Mouse (Mus musculus) left cerebral cortex, postnatal 36 days (tissue): ENCODE results near the gene Tmem132c. TPM values are rescaled to one million over a fixed set of nuclear protein-coding genes. Genes with fewer than 3 reads are reported as not detected.

Experiments
- DNase-seq, 2 experiments: peaks; one replicate each; pipeline ENCODE4 v3.0.0; 2021 to 2022; ENCODE audit warnings: low spot score in 2 of 2, mixed read lengths in 1 of 2
- intact Hi-C: fragments of 180-260 bp; cut with DNase I; formaldehyde crosslinking; loops from one replicate; pipeline ENCODE4 v1.15.1; 2025
- total RNA-seq, 2 experiments: library from RNA; stranded (reverse); gene quantifications; 2 replicates each; pipeline ENCODE4 v1.2.3; 2021

Gene Tmem132c
- total RNA-seq, 2 experiments from 2014 or later: 6.0 to 6.8 TPM

DNA sequence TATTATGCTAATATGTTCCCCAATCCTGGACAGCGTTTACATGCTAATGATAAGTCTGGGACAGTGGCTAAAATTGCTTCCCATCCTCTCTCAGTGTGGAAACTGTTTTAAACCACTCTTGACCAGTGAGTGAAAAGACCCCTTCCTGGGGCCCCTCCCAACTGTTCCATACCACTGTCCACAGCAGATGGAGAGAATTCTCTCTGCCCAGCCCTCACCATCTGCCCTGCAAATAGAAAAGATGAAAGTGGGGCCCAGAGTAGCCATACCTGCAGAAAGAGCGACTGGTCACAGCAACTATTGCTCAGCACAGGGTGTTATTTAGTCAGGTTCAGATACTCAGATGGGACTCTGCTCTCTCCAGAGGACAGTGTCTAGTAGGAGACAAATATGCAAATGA, 306.5 kb downstream of the Tmem132c start:
- intact Hi-C loops: no loop called here
- DNase-seq: no peak

DNA sequence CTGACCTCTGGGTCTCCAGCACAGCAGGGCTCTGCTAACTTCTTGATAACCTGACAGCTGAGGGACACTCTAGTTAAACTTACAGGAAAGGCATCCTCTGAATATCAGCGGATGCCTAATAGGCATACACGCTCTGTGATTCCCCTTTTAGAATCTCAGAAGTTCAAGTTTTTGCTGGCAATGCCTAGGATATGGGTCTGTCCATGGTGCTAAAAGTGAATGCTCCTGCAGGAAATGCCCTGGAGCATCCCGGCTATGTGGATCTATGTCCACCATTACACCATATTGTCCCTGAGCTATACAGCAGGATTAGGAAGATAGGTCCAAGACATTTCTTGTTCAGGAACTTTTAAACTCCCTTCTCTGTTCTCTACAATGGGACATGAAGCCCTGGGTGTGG, 319.5 kb downstream of the Tmem132c start:
- intact Hi-C loops: no loop called here
- DNase-seq: no peak

DNA sequence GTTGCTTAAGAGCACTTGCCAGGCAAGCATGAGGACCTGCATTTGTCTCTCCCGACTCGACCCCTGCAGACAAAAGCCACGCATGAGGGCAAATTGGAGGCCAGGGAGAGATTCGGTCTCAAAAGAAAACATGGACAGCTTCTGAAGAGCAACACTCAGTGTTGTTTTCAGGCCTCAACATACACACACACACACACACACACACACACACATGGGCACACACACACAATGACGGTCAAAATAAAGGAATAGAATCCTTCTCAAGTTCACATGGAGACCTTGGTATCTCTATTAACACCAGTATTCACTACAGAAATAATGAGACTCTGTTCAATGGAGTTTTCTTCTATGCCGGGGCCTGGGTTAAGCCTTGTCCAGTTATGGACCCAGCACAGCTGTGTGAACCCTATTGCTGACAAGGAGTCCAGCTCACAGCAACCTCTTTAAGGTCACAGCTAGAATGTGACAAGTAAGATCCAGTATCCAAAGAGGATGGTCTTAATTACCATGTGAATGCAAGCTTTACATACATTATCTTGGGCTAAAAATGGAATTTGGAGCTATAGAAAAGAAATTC, 325.6 kb downstream of the Tmem132c start:
- intact Hi-C loops: no loop called here

DNA sequence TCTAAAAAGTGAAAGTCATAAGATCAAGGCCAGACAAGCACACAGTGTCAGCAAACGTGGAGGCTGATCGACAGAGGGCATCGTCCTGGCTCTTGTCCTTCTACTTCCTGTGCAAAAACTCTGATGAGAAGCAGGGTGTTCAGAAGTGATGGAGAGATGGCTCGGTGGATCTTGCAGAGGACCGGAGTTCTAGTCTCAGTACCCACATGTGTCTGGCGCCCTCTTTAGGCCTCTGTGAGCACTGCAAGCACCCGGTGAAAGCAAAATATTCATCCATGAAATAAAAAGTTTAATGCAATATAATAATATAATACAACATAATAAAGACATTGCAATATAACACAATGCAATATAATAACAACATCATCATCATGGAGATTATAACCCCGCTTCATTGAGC, 335.8 kb downstream of the Tmem132c start:
- no peak for DNase-seq
- intact Hi-C loops: no loop called here

More for the DNA sequence above, 325.6 kb downstream of the Tmem132c start:
- no peak for DNase-seq

DNA sequence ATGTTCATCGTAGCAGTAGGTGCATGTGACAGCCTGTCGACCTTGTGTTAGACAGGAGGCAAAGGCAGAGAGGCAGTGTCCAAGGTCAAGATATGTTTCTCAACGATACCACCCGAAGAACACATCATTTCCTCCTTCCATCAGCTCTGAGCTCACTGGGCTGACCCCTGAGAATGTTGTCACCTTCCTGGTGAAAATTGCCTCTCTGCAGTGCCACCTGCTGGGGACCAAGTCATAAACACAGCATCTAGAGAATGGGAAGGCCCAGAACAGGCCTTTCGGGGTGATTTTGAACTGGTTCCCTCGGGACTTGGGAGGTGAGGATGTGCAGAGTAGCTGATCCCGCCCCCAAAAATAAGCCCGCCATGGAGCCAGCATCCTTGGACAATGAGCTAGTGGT, 342.1 kb downstream of the Tmem132c start:
- DNase-seq: no peak
- intact Hi-C loops: loop anchor here (5.0 kb wide), 1 partner anchor 336 kb away; no protein-coding TSS in a partner anchor

DNA sequence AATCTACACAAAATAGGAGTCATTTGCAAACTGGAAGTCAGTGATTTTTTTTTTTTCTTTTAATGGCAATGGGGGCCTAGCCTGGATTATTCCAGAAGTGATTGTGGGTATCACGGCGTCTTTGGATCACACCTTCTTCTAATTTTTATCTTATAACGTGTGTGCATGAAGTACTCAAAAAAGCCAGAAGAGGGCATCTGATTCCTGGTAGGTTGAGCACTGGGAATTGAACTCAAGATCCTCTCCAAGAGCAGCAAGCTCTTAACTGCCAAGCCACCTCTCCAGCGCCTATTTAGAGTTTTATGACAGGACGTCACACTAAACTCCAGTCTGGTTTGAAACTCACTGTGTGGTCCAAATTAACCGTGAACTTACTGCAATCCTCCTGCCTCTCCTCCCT, 346.2 kb downstream of the Tmem132c start:
- intact Hi-C loops: no loop called here
- DNase-seq: no peak

DNA sequence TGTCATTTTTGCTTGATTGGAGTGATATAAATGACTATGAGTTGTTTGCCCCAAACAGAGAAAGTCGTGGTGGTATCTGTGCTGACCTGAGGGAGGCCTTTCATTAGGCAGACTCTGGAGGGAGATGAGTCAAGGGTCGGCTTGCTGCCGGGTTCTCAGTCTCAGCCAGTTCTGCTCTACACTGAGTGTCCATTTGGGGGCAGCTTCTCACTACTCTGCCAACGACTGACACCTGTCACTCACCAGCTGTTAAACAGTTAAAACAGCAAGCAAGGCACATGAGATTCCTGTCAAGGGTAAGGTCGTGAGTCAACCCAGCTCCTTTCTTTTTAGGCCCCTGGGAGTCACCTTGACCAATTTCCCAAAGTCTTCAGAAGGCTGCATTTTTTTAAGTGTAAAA, 350.8 kb downstream of the Tmem132c start:
- DNase-seq: no peak
- intact Hi-C loops: loop anchor here (5.0 kb wide), 1 partner anchor 845 kb away; no protein-coding TSS in a partner anchor

DNA sequence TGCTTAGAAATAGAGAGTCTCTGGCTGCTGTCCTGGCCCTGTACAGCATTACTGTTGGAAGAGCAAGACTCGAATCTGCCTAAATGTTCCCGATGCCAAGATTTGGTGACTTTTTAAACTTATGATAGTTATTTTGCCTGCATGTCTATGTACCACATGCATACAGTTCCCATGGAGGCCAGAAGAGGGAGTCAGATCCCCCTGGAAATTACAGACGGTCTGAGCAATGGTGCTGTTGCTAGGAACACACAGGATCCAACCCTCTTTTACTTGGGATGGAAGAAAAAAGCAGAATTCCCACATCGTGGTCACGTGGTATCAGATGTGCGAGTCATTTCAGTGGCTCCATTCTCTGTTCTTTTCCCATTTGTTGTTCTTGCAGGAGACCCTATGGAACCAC, 351.2 kb downstream of the Tmem132c start:
- no peak for DNase-seq
- intact Hi-C loops: loop anchor here (5.0 kb wide), 1 partner anchor 844 kb away; no protein-coding TSS in a partner anchor

DNA sequence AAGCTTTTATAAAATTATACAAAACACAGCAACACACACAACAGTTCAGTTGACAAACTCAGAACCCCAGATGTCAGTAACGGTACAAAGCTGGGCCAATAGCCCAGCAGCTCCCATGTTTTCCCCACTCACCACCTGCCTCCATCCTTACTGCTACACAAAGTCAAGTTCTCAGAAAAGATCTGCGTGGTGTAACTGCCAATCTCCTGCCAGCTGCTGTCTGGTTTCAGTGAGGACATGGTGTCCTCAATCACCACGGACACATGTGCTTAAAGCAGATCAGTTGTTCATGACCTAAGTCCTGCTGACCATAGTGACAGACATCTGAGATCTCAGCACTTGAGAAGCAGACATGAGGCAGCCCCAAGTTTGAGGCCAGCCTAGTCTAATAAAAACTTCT, 354.1 kb downstream of the Tmem132c start:
- DNase-seq: no peak
- intact Hi-C loops: no loop called here

DNA sequence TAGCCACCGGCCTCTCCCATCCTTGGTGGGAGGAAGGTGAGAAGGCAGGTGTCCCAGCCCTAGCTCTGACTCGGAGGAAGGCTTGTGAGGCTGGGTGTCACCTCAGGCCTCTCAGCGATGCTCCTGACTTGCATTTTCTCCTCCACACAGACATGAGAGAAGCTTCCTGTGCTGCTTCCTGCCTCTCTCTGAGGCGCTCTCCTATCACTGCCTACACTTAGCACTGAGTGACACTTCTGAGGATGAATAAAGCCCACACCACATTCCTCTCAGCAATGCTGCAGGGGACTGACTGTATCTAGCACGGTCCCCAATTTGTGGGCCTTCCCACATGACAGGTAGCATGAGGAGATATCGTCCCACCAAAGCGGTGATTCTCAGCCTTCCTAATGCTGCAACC, 355.3 kb downstream of the Tmem132c start:
- intact Hi-C loops: no loop called here
- DNase-seq: no peak

DNA sequence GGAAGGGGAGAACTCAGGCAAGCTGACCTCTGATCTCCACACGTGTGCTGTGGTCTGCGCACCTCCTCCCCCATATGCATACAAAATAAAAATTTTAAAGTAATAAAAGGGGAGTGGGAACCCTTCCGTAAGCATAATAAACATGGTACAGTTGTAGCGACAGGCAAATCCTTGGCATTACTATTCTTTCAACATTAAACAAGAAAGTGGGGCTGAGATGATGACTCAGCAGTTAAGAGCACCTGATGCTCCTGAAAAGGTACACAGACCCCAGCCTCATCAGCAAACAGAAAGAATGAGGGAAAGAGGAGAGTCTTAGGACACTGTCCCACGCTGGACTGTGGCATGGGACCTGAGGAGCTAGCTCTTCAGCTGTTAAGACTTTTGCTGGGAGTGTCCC, 361.4 kb downstream of the Tmem132c start:
- DNase-seq: no peak
- intact Hi-C loops: no loop called here

DNA sequence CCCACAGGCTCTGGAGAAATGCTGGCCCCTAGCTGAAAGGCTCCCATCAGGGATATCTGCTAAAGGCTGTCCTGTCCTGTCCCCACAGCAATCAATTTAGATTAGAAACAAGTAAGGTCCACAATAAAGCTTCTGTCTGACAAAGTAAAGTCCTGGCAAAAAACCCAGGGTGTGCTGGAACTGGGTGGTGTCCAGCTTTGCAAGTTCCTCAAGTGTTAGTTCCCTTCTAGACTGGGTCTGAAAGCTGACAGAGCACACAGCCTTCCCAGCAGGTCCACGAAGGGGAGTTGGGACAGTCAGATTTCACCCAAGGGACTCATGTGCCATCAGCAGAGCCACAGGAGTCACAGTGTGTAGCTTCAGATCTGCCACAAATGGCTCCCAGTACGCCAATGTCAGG, 365.9 kb downstream of the Tmem132c start:
- intact Hi-C loops: no loop called here
- DNase-seq: no peak

DNA sequence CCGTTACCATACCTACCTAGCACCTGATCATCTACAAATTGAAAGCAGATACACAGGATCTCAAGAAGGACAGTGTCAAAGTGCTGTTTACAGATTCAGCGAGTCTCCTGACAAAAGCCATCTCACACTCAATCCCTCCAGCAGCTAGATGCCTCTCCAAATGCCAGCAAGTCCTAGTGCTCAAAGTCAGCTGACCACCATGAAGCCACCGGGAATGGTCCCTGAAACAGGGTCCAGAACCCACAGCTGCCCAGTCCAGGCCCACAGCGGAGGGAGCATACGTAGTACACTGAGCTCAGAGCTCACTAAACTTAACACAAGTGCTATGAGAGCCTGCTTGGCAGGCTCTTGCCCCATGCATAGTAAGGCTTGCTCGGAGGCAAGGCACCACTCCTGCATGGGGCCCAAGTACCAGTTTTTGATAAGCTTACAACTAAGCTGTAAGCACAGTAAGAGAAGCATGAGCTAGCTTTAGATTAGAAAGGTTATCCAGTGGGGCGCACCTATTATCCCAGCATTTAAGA, 367.6 kb downstream of the Tmem132c start:
- DNase-seq: no peak
- intact Hi-C loops: no loop called here

DNA sequence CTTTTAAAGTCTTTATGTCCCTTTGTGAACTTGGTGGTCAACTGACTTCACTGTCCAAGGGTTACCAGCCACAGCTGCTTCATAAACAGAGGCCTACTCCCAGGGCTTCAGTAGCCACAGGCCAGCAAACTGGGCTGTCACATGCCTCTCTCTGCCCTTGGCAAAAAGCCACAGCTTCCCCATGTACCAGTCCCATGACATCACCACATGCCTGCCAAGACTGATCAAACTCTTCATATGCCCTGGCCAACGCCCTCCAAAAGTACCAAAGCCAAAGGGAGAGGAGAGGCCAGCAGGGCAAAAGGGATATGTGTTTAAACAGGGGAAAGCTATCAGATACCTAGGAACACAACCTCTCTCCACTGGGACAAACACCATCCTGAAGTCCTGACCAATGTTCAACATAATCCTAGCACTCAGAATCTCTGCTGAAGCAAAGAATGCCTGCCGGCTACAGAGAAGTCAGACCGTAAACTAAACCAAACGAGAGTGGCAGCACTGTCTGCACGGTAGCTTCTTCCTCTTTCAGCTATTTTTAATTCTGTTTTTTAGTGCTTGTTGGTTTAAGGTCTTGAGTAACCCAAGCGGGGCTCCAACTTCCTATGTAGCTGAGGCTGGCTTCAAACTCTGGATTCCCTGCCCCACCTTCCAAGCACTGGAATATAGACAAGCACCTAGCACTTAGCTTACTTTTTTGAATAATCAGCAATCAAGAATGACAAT, 369.3 kb downstream of the Tmem132c start:
- DNase-seq: peak in 1 of 2 experiments; percentile 41
- intact Hi-C loops: loop anchor here (10.0 kb wide), 1 partner anchor 824 kb away; the partner anchor contains the start of gene Tmem132d

DNA sequence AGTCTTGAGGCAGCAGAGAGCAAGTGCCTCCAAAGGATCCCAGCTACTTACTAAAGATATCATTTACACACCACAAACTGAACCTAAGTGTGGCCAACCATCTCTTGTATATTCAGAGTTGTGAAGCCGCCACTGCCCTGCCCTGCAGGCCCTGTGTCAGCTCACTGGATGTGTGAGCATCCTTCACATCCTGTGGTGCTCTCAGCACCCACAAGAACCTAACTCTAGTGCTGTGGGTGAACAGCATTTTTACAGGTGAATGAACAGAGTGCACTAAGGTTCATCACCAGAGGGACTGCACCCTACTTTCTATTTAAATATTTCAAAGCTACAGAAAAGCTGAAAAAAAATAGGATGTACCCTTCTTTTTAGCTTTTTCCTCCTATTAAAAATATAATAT, 370.3 kb downstream of the Tmem132c start:
- intact Hi-C loops: loop anchor here (10.0 kb wide), 1 partner anchor 823 kb away; the partner anchor contains the start of gene Tmem132d
- DNase-seq: no peak

DNA sequence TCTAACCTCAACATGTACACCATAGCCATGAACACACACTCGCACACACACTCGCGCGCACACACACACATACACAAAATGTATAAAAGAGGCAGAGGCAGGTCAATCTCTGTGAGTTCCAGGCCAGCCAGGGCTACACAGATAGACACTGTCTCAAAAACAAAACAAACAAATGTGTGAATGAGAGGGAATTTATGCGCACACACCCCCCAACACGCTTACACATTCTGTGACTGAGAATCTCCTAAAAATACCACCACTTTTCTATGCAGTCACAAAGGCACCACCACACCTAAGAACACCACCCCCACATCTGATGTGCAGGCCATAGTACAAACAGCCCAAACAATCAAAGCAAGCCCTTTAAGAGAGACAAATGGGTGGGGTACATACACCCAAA, 370.8 kb downstream of the Tmem132c start:
- no peak for DNase-seq
- intact Hi-C loops: loop anchor here (10.0 kb wide), 1 partner anchor 822 kb away; the partner anchor contains the start of gene Tmem132d
